Mouse (Mus musculus) neural tube, embryonic 15.5 days (tissue): Measurements from ENCODE around the gene Chka. TPM values are rescaled to one million over a fixed set of nuclear protein-coding genes. Genes with fewer than 3 reads are reported as not detected.

Experiments used
- ATAC-seq: fragments of 200-750 bp; cut with Nextera tagmentation; 2 replicates; pipeline ENCODE4 v1.8.0; 2017; ENCODE audit warnings: mild to moderate bottlenecking, moderate TSS enrichment, moderate library complexity; ENCODE audit not compliant: low FRiP score
- H3K27ac ChIP-seq: fragments of 300-500 bp; sonication (generic); replicated peaks from 2 replicates; pipeline ENCODE4 v1.5.1; 2015; ENCODE audit warnings: mild to moderate bottlenecking, inconsistent platforms
- H3K27me3 ChIP-seq: fragments of 300-500 bp; sonication (generic); replicated peaks from 2 replicates; pipeline ENCODE4 v1.6.1; 2015; ENCODE audit warnings: inconsistent platforms
- H3K36me3 ChIP-seq: fragments of 300-500 bp; sonication (generic); 2 replicates; pipeline ENCODE4 v1.6.1; 2015; ENCODE audit warnings: inconsistent platforms
- H3K4me1 ChIP-seq: fragments of 300-500 bp; sonication (generic); 2 replicates; pipeline ENCODE4 v1.6.1; 2015; ENCODE audit warnings: inconsistent platforms
- H3K4me2 ChIP-seq: fragments of 300-500 bp; sonication (generic); 2 replicates; pipeline ENCODE4 v1.6.1; 2015; ENCODE audit warnings: inconsistent platforms, mild to moderate bottlenecking, moderate library complexity
- H3K4me3 ChIP-seq: fragments of 300-500 bp; sonication (generic); replicated peaks from 2 replicates; pipeline ENCODE4 v1.5.1; 2015; ENCODE audit warnings: mild to moderate bottlenecking, inconsistent platforms
- H3K9ac ChIP-seq: fragments of 300-500 bp; sonication (generic); replicated peaks from 2 replicates; pipeline ENCODE4 v1.6.1; 2015; ENCODE audit warnings: mild to moderate bottlenecking, inconsistent platforms
- H3K9me3 ChIP-seq: fragments of 300-500 bp; sonication (generic); replicated peaks from 2 replicates; pipeline ENCODE4 v1.6.1; 2016; ENCODE audit warnings: inconsistent platforms
- WGBS: fragments of 180-500 bp; shearing (Covaris S2); methylation state at CpG from one replicate; pipeline ENCODE4 v1.1.7; 2015; ENCODE audit warnings: mixed read lengths; 5-methylcytosine and 5-hydroxymethylcytosine counted together
- polyA plus RNA-seq: library from polyadenylated mRNA; unstranded; fragments of >200 nt; fragmentation: Nextera tagmentation; extraction: Ambion mirVana; gene quantifications from 2 replicates; pipeline ENCODE4 v1.2.1, GENCODE M21; 2015

The Chka gene
- 59.9 and 68.7 TPM in 2 replicates for polyA plus RNA-seq

DNA sequence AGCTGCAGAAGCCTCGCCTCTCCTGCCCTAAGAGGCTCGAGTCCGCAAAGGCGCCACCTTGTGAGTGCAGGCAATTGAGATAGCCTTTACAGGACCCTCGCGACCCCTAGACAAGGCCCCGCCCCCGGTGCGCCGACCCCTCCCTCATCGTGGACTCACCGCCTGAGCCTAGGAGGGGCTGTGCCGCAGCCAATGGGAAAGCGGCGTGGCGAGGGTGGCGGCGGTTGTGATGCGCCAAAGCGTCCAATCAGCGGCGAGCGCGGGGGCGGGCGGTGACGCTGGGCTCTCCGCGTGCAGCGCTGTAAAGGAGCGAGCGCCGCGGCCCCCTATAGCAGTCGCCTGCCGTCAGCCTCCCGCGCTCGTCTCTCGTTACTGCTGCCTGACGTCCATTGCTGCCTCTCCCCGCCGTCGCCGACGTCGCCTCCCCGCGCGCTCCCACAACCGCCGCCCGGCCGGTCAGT is at the start of gene Chka:
Gene Chka (plus strand): TSS at position 272 of the 461 bp plus-strand sequence.
- Histone ChIP-seq H3K9me3 (no peaks in the 10 kb centered on the region), H3K4me1 (peaks cover 37% of the 10 kb centered on the region), H3K27ac (peak within 1 kb of the TSS; percentile 97), H3K9ac (peak within 1 kb of the TSS; percentile 94), H3K27me3 (no peaks in the 10 kb centered on the region), H3K4me2 (peak within 1 kb of the TSS; percentile 75), H3K36me3 (no peaks in the 10 kb centered on the region), H3K4me3 (peak within 1 kb of the TSS; percentile 94)
- peak; percentile 99 for ATAC-seq
- under 1% methylated on average over 46 of the region's 54 CpGs for WGBS

DNA sequence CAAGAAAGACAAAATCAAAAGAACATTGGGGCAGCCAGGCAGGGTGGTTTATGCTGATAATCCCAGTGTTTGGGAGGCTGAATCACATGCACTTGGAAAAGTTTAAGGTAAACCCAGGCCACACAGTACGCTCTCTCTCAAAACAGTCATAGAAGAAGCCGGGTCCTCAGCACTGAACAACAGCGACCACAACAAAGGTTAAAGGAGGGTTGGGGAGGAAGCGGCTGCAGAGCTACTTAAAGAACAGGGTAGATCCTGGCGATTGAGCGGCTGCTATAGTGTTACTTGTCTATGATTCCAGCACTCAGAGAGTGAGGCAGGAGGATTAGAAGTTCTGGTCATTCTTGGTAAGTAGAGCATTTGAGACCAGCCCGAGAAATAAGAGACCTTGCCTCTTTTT is 46.0 kb upstream of the Chka start:
- Histone ChIP-seq H3K4me3 (no peak overlapping the region), H3K36me3 (peaks cover 89% of the 10 kb centered on the region), H3K27ac (no peak overlapping the region), H3K4me1 (no peaks in the 10 kb centered on the region), H3K9me3 (no peaks in the 10 kb centered on the region), H3K27me3 (no peaks in the 10 kb centered on the region), H3K9ac (no peak overlapping the region), H3K4me2 (no peak overlapping the region)
- no peak for ATAC-seq
- 90% methylated on average over 7 of the region's 7 CpGs for WGBS

DNA sequence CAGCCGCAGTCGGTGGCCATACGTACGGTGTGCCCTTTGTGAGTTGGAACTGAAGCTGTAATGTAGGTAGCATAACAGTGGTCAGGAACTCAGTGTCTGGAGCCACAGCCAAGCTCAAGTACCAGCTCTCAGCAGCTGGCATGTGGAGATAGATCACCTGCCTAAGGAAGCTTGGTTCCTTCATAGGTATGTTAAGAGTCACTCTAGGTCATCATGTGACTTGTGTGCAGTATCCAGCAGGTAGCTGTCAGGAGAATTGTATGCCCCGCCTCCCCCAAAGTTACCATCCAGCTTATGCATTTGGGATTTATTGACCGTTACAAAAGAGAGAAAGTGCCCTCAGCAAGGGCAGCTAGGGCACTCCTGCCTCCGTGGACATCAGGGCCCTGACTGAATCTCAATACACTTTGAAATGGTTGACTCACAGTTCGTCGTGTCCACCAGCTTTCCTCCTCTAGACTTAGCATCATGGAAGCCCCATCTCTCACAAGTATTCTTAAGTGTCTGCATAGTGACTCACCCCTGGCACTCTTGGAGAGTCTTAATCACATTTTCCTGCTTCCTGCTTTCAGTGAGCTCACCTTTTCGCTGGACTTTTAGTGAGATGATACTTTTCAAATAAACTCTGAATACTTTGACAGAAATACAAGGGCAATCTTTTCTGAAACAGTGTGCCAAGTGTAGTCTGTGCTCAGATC is 40.9 kb upstream of the Chka start:
- Histone ChIP-seq H3K9me3 (no peaks in the 10 kb centered on the region), H3K4me3 (no peak overlapping the region), H3K4me2 (no peak overlapping the region), H3K4me1 (no peaks in the 10 kb centered on the region), H3K27ac (no peak overlapping the region), H3K36me3 (peaks cover 85% of the 10 kb centered on the region), H3K9ac (no peak overlapping the region), H3K27me3 (no peaks in the 10 kb centered on the region)
- no peak for ATAC-seq
- 92% methylated on average over 10 of the region's 10 CpGs for WGBS

DNA sequence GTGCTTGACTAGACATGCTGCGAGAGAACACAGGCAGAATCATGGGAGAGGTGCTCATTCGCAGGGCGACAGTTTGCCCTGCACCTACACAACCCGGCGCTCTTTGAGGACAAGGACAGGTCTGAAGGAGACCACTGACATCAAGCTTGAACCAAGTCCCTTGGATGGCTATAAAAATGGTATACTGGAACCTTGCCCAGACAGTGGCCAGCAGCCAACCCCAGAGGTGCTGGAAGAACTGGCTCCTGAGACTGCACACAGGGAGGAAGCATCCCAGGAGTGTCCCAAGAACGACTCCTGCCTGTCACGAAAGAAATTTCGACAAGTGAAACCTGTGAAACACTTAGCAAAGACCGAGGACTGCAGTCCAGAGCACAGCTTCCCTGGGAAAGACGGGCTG is 37.1 kb upstream of the Chka start:
- Histone ChIP-seq H3K4me3 (no peak overlapping the region), H3K4me2 (no peak overlapping the region), H3K9me3 (no peaks in the 10 kb centered on the region), H3K36me3 (peaks cover 67% of the 10 kb centered on the region), H3K9ac (no peak overlapping the region), H3K27me3 (no peaks in the 10 kb centered on the region), H3K27ac (no peak overlapping the region), H3K4me1 (no peaks in the 10 kb centered on the region)
- 88% methylated on average over 10 of the region's 10 CpGs for WGBS
- no peak for ATAC-seq

DNA sequence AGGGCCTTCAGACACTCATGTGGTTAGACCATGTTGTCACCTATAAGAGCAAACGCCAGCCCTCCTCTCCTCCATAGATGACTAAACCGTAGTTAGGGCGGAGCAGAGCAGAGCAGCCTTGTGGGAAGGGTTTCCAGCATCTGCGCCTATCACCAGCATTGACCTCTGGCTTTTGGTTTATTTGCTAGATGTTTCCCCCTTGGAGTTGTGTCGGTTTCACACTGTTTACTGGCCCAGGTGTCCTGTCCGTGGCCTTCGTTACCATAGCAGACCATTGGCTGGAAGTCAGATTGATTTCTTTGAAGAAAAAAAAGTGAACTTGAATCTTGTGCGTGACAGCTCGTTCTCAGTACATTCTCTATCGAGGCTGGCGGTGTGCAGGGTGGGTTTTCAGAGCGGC is 35.7 kb upstream of the Chka start:
- Histone ChIP-seq H3K4me1 (no peaks in the 10 kb centered on the region), H3K9me3 (no peaks in the 10 kb centered on the region), H3K4me3 (no peak overlapping the region), H3K27me3 (no peaks in the 10 kb centered on the region), H3K9ac (no peak overlapping the region), H3K36me3 (peaks cover 57% of the 10 kb centered on the region), H3K4me2 (no peak overlapping the region), H3K27ac (no peak overlapping the region)
- WGBS, result 80% methylated on average over 12 of the region's 12 CpGs
- no peak for ATAC-seq

DNA sequence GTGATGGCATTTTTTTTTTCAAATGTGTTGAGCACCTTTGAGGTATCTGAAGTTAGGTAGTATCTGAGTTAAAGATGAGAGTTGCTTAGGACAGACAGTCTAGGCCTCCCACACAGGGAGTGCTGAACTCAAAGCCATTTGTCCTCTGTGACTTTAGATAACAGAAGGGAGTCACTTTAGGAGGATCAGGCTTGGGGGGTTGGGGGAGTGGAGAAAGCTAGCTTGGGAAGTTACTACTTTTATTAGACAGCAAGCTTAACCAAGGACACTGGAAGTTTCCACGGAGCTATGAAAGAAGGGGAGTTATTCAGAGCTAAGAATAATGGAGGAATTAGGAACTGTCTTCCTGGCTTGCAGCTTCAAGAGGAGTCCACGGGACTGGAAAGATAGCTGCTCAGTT is 32.5 kb upstream of the Chka start:
- H3K27me3 ChIP-seq, result no peaks in the 10 kb centered on the region
- H3K4me2 ChIP-seq, result no peak overlapping the region
- H3K9me3 ChIP-seq, result no peaks in the 10 kb centered on the region
- H3K4me1 ChIP-seq, result no peaks in the 10 kb centered on the region
- H3K27ac ChIP-seq, result no peak overlapping the region
- WGBS, result 70% methylated on average over 2 of the region's 2 CpGs
- no peak for ATAC-seq
- no peak overlapping the region for H3K4me3 ChIP-seq
- H3K36me3 ChIP-seq, result peaks cover 34% of the 10 kb centered on the region
- no peak overlapping the region for H3K9ac ChIP-seq

DNA sequence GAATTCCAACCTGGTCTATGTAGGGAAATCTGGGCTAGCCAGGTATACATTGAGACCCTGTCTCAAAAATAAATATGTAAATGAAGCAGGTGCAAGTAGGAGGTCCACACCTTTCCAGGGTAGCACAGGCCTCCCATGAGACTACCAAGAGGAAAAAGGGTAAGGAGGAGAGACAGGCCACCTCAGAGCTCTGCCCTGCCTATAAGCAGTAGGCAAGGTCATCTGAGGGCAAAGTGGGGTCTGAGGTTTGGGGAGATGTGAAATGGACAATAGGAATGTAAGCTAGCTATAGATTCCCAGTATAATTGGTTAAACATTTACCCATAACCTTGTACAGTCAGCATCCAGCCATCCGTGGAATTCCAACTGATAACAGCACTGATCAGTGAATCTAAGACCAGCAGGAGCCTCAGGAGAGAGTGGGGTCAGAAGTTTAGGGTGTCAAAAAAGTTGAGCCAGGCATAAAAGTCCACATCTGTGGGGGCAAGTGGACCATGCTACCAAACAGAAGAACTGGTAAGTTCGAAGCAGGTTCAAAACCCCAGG is 31.6 kb upstream of the Chka start:
- H3K4me2 ChIP-seq, result no peak overlapping the region
- 76% methylated on average over 2 of the region's 2 CpGs for WGBS
- ATAC-seq, result no peak

DNA sequence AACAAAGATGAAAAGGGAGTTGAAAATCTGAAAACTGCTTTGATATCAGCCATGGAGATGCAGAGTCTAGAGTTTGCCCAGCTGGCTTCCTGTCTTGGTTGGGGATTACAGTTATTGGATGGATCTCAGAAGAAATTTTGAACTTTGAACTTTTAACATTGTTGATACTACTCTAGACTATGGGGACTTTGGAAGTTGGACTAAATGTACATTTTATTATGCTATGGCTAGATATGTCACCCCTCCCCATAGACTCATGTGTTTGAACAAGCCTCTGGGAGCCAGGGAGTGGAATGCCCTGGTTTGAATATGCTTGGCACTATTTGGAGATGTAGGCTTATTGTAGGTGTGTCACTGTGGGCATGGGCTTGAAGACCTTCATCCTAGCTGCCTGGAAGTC is 26.5 kb upstream of the Chka start:
- ATAC-seq, result no peak
- Histone ChIP-seq H3K36me3 (no peaks in the 10 kb centered on the region), H3K9ac (no peak overlapping the region), H3K27ac (no peak overlapping the region), H3K4me3 (no peak overlapping the region), H3K9me3 (no peaks in the 10 kb centered on the region), H3K4me2 (no peak overlapping the region), H3K4me1 (no peaks in the 10 kb centered on the region), H3K27me3 (no peaks in the 10 kb centered on the region)

More for the DNA sequence above, 31.6 kb upstream of the Chka start:
- H3K36me3 ChIP-seq, result peaks cover 25% of the 10 kb centered on the region
- no peaks in the 10 kb centered on the region for H3K27me3 ChIP-seq
- H3K4me3 ChIP-seq, result no peak overlapping the region
- H3K9me3 ChIP-seq, result no peaks in the 10 kb centered on the region
- H3K4me1 ChIP-seq, result no peaks in the 10 kb centered on the region
- H3K9ac ChIP-seq, result no peak overlapping the region
- H3K27ac ChIP-seq, result no peak overlapping the region

DNA sequence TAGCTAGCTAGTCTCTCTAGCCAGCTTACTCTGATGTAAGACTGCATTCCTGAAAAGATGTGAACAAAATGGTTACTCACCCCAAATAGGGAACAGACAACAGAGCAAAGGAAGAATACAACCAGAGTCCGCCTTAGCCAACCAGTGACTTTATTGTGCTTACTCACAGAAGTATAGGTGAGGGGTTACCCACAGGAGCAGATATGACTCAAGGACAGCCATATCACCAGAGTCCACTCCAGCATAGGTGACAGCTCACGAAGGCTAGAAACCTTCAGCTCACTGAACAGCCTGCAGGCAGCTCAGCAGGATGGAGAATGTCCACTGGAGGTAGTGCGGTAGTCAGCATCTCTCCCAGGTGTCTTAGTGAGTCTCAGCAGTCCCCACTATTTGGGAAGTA is 21.7 kb upstream of the Chka start:
- no peak overlapping the region for H3K27ac ChIP-seq
- ATAC-seq, result no peak
- H3K9ac ChIP-seq, result no peak overlapping the region
- no peak overlapping the region for H3K4me2 ChIP-seq
- no peaks in the 10 kb centered on the region for H3K9me3 ChIP-seq
- no peak overlapping the region for H3K4me3 ChIP-seq
- no peaks in the 10 kb centered on the region for H3K27me3 ChIP-seq
- H3K36me3 ChIP-seq, result no peaks in the 10 kb centered on the region
- no peaks in the 10 kb centered on the region for H3K4me1 ChIP-seq
- 84% methylated on average over 3 of the region's 3 CpGs for WGBS

DNA sequence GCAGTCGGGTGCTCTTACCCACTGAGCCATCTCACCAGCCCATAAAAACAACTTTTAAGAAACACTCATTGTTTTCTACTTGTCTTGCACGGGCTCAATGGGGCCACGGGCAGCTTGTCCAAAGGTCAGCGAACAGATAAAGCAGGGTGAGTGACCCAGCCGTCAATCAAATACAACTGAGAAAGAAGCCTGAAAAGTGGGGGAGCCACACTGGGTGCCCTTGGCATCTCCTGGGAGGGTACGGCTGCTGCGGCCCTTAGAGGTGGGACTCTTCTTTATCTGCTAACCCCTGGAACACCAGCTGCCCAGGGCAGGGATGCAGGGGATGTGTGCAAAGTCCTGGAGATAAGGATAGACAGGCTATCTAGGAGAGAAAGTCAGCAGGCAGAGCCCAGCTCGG is 19.9 kb upstream of the Chka start:
- WGBS, result 62% methylated on average over 8 of the region's 8 CpGs
- no peak overlapping the region for H3K4me3 ChIP-seq
- H3K27ac ChIP-seq, result no peak overlapping the region
- no peaks in the 10 kb centered on the region for H3K36me3 ChIP-seq
- H3K9me3 ChIP-seq, result no peaks in the 10 kb centered on the region
- ATAC-seq, result no peak
- H3K4me2 ChIP-seq, result no peak overlapping the region
- no peaks in the 10 kb centered on the region for H3K4me1 ChIP-seq
- no peak overlapping the region for H3K9ac ChIP-seq
- H3K27me3 ChIP-seq, result no peaks in the 10 kb centered on the region

DNA sequence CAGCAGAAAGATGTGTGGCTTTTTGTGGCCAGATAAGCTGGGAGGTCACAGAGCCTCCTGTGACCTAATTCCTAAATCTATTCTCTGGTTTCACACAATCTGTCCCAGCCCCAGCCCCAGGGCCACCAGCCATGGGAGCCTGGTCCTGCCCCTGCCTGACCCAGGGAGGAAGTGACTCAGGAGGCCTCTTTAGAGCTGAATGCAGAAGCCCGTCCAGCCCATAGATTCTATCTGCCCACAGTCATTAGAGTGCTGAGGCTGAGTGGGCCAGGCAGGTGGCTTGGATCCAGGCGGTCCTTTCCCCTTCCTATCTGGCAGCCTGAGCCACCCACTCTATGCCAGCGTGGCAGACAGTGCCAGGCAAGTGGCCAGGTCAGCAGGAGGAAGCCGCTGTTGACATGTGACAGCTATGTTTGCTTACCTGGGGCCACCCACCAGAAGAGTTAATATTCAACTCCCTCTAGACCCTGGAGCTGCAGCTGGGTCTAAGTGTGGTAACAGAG is 18.7 kb upstream of the Chka start:
- H3K4me3 ChIP-seq, result no peak overlapping the region
- no peaks in the 10 kb centered on the region for H3K9me3 ChIP-seq
- no peaks in the 10 kb centered on the region for H3K36me3 ChIP-seq
- H3K4me1 ChIP-seq, result no peaks in the 10 kb centered on the region
- no peak overlapping the region for H3K27ac ChIP-seq
- no peaks in the 10 kb centered on the region for H3K27me3 ChIP-seq
- H3K4me2 ChIP-seq, result no peak overlapping the region
- WGBS, result 75% methylated on average over 4 of the region's 4 CpGs
- no peak overlapping the region for H3K9ac ChIP-seq
- no peak for ATAC-seq

DNA sequence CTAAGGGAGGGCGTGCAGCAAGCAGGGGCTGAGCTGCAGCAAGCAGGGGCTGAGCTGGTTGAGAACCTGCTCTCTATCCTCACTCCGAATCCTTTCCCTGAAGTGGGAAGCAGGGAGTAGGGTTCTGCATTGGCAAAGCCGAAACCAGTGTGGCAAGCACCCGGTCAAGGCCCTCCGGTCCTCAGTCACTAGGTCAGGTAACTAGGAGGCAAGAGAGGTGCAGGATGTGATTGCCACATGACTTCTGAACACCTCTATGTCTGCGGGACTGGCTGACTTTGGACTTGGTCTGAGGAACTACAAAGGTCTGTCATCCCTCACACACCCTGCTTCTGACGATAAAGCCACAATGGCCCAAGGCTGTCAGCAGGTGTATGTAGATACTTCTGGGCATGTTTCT is 17.3 kb upstream of the Chka start:
- Histone ChIP-seq H3K4me1 (no peaks in the 10 kb centered on the region), H3K4me3 (no peak overlapping the region), H3K27ac (no peak overlapping the region), H3K9ac (no peak overlapping the region), H3K4me2 (no peak overlapping the region), H3K36me3 (no peaks in the 10 kb centered on the region), H3K27me3 (no peaks in the 10 kb centered on the region), H3K9me3 (no peaks in the 10 kb centered on the region)
- 94% methylated on average over 7 of the region's 7 CpGs for WGBS
- ATAC-seq, result no peak
